Mouse (Mus musculus): ENCODE data around the gene Cpsf2. TPM values are rescaled to one million over a fixed set of nuclear protein-coding genes. Genes with fewer than 3 reads are reported as not detected.
"Not testable (repeated sequence)": the region's sequence is repeated elsewhere in the genome, so short reads cannot be mapped to it uniquely, and the experiment has no call there.

Cpsf2 gene
- 43.8 and 44.1 TPM in 2 replicates for polyA plus RNA-seq (2014; fragmentation: Nextera tagmentation; extraction: Ambion mirVana)

GRCm38 (mm10) chr12:101975601-101976571 is at the start of gene Cpsf2:
TSS of gene Cpsf2 (plus strand) at chr12:101975988.
- WGBS: under 1% methylated on average over 77 of the region's 77 CpGs
- H3K9me3 ChIP-seq (ENCODE audit: control insufficient read depth, low read length): no peaks in the 10 kb centered on the region
- ATAC-seq (ENCODE audit: insufficient read depth, low FRiP score, low TSS enrichment) (peak; percentile 97), DNase-seq (ENCODE audit: low spot score) (peak; percentile 89)
- peak within 1 kb of the TSS; percentile 84 for H3K4me3 ChIP-seq (ENCODE audit: low read depth, low read length)
- H3K27me3 ChIP-seq (ENCODE audit: control insufficient read depth, insufficient read depth, low read length): no peaks in the 10 kb centered on the region
- peak within 1 kb of the TSS; percentile 85 for H3K27ac ChIP-seq (ENCODE audit: low read depth, low read length)
- no peaks in the 10 kb centered on the region for H3K4me1 ChIP-seq (ENCODE audit: control insufficient read depth, insufficient read depth, low read length)
- H3K4me2 ChIP-seq (ENCODE audit: low read depth): peak within 1 kb of the TSS; percentile 66
- H3K9ac ChIP-seq (ENCODE audit: low read length): peak within 1 kb of the TSS; percentile 94
- H3K36me3 ChIP-seq (ENCODE audit: control insufficient read depth, insufficient read depth, low read length): no peaks in the 10 kb centered on the region

- no peaks in the 10 kb centered on the region for H3K9me3 ChIP-seq (ENCODE audit: control insufficient read depth, low read length)
- H3K4me3 ChIP-seq (ENCODE audit: low read depth, low read length): no peak overlapping the region
- no peak overlapping the region for H3K9ac ChIP-seq (ENCODE audit: low read length)
- H3K4me2 ChIP-seq (ENCODE audit: low read depth): no peak overlapping the region
- 80% methylated on average over 1 of the region's 1 CpGs for WGBS
- no peaks in the 10 kb centered on the region for H3K27me3 ChIP-seq (ENCODE audit: control insufficient read depth, insufficient read depth, low read length)
- no peaks in the 10 kb centered on the region for H3K4me1 ChIP-seq (ENCODE audit: control insufficient read depth, insufficient read depth, low read length)
- no peak overlapping the region for H3K27ac ChIP-seq (ENCODE audit: low read depth, low read length)
- ATAC-seq (ENCODE audit: insufficient read depth, low FRiP score, low TSS enrichment) (no peak), DNase-seq (ENCODE audit: low spot score) (no peak)
- H3K36me3 ChIP-seq (ENCODE audit: control insufficient read depth, insufficient read depth, low read length): peaks cover 8% of the 10 kb centered on the region
Measured at GRCm38 (mm10) chr12:101928423-101928822, 47.4 kb upstream of the Cpsf2 start.

- peaks cover 11% of the 10 kb centered on the region for H3K36me3 ChIP-seq (ENCODE audit: control insufficient read depth, insufficient read depth, low read length)
- H3K4me3 ChIP-seq (ENCODE audit: low read depth, low read length): no peak overlapping the region
- DNase-seq (ENCODE audit: low spot score) (no peak), ATAC-seq (ENCODE audit: insufficient read depth, low FRiP score, low TSS enrichment) (no peak)
- H3K27ac ChIP-seq (ENCODE audit: low read depth, low read length): no peak overlapping the region
- no peak overlapping the region for H3K4me2 ChIP-seq (ENCODE audit: low read depth)
- H3K9me3 ChIP-seq (ENCODE audit: control insufficient read depth, low read length): no peaks in the 10 kb centered on the region
- no peaks in the 10 kb centered on the region for H3K27me3 ChIP-seq (ENCODE audit: control insufficient read depth, insufficient read depth, low read length)
- WGBS: 97% methylated on average over 3 of the region's 3 CpGs
- no peak overlapping the region for H3K9ac ChIP-seq (ENCODE audit: low read length)
- H3K4me1 ChIP-seq (ENCODE audit: control insufficient read depth, insufficient read depth, low read length): no peaks in the 10 kb centered on the region
Measured at GRCm38 (mm10) chr12:101935223-101935622, 40.6 kb upstream of the Cpsf2 start.

GRCm38 (mm10) chr12:101937572-101937971 is 38.2 kb upstream of the Cpsf2 start:
- no peak for DNase-seq (ENCODE audit: low spot score)
- Histone ChIP-seq H3K27ac (ENCODE audit: low read depth, low read length) (no peak overlapping the region), H3K4me1 (ENCODE audit: control insufficient read depth, insufficient read depth, low read length) (no peaks in the 10 kb centered on the region), H3K4me2 (ENCODE audit: low read depth) (no peak overlapping the region), H3K9ac (ENCODE audit: low read length) (no peak overlapping the region), H3K27me3 (ENCODE audit: control insufficient read depth, insufficient read depth, low read length) (no peaks in the 10 kb centered on the region), H3K36me3 (ENCODE audit: control insufficient read depth, insufficient read depth, low read length) (peaks cover 14% of the 10 kb centered on the region), H3K9me3 (ENCODE audit: control insufficient read depth, low read length) (no peaks in the 10 kb centered on the region), H3K4me3 (ENCODE audit: low read depth, low read length) (no peak overlapping the region)
- 83% methylated on average over 7 of the region's 7 CpGs for WGBS
- no peak for ATAC-seq (ENCODE audit: insufficient read depth, low FRiP score, low TSS enrichment)

- H3K9ac ChIP-seq (ENCODE audit: low read length): no peak overlapping the region
- H3K27me3 ChIP-seq (ENCODE audit: control insufficient read depth, insufficient read depth, low read length): no peaks in the 10 kb centered on the region
- no peak overlapping the region for H3K4me2 ChIP-seq (ENCODE audit: low read depth)
- no peak for ATAC-seq (ENCODE audit: insufficient read depth, low FRiP score, low TSS enrichment)
- H3K4me3 ChIP-seq (ENCODE audit: low read depth, low read length): no peak overlapping the region
- no peaks in the 10 kb centered on the region for H3K4me1 ChIP-seq (ENCODE audit: control insufficient read depth, insufficient read depth, low read length)
- peaks cover 8% of the 10 kb centered on the region; the same call in 1 of the 2 replicates for H3K36me3 ChIP-seq (ENCODE audit: control insufficient read depth, insufficient read depth, low read length)
- 95% methylated on average over 8 of the region's 8 CpGs for WGBS
- no peaks in the 10 kb centered on the region for H3K9me3 ChIP-seq (ENCODE audit: control insufficient read depth, low read length)
- no peak for DNase-seq (ENCODE audit: low spot score)
- no peak overlapping the region for H3K27ac ChIP-seq (ENCODE audit: low read depth, low read length)
Measured at GRCm38 (mm10) chr12:101947986-101948385, 27.8 kb upstream of the Cpsf2 start.

- H3K9ac ChIP-seq (ENCODE audit: low read length): no peak overlapping the region
- no peaks in the 10 kb centered on the region for H3K27me3 ChIP-seq (ENCODE audit: control insufficient read depth, insufficient read depth, low read length)
- H3K9me3 ChIP-seq (ENCODE audit: control insufficient read depth, low read length): no peaks in the 10 kb centered on the region
- no peak overlapping the region for H3K4me3 ChIP-seq (ENCODE audit: low read depth, low read length)
- DNase-seq (ENCODE audit: low spot score) (no peak), ATAC-seq (ENCODE audit: insufficient read depth, low FRiP score, low TSS enrichment) (no peak)
- H3K4me1 ChIP-seq (ENCODE audit: control insufficient read depth, insufficient read depth, low read length): no peaks in the 10 kb centered on the region
- no peak overlapping the region for H3K27ac ChIP-seq (ENCODE audit: low read depth, low read length)
- peaks cover 8% of the 10 kb centered on the region; the same call in 1 of the 2 replicates for H3K36me3 ChIP-seq (ENCODE audit: control insufficient read depth, insufficient read depth, low read length)
- H3K4me2 ChIP-seq (ENCODE audit: low read depth): no peak overlapping the region
- 81% methylated on average over 4 of the region's 4 CpGs for WGBS
Measured at GRCm38 (mm10) chr12:101948801-101949200, 27.0 kb upstream of the Cpsf2 start.

- not testable (repeated sequence) for H3K9me3 ChIP-seq (ENCODE audit: control insufficient read depth, low read length); H3K4me3 ChIP-seq (ENCODE audit: low read depth, low read length); H3K4me1 ChIP-seq (ENCODE audit: control insufficient read depth, insufficient read depth, low read length); H3K36me3 ChIP-seq (ENCODE audit: control insufficient read depth, insufficient read depth, low read length); H3K4me2 ChIP-seq (ENCODE audit: low read depth); H3K27me3 ChIP-seq (ENCODE audit: control insufficient read depth, insufficient read depth, low read length); H3K27ac ChIP-seq (ENCODE audit: low read depth, low read length); DNase-seq (ENCODE audit: low spot score); H3K9ac ChIP-seq (ENCODE audit: low read length); ATAC-seq (ENCODE audit: insufficient read depth, low FRiP score, low TSS enrichment)
- WGBS: 95% methylated on average over 8 of the region's 8 CpGs
Measured at GRCm38 (mm10) chr12:101955821-101956220, 20.0 kb upstream of the Cpsf2 start.

GRCm38 (mm10) chr12:101957079-101957941 is 18.5 kb upstream of the Cpsf2 start:
- Histone ChIP-seq H3K36me3 (ENCODE audit: control insufficient read depth, insufficient read depth, low read length) (no peaks in the 10 kb centered on the region), H3K27me3 (ENCODE audit: control insufficient read depth, insufficient read depth, low read length) (no peaks in the 10 kb centered on the region), H3K4me3 (ENCODE audit: low read depth, low read length) (peak overlapping the region; percentile 89), H3K4me2 (ENCODE audit: low read depth) (peak overlapping the region; percentile 55), H3K9me3 (ENCODE audit: control insufficient read depth, low read length) (no peaks in the 10 kb centered on the region), H3K9ac (ENCODE audit: low read length) (peak overlapping the region; percentile 91), H3K27ac (ENCODE audit: low read depth, low read length) (no peak overlapping the region), H3K4me1 (ENCODE audit: control insufficient read depth, insufficient read depth, low read length) (no peaks in the 10 kb centered on the region)
- 14% methylated on average over 26 of the region's 26 CpGs for WGBS
- DNase-seq (ENCODE audit: low spot score): no peak
- peak; percentile 54 for ATAC-seq (ENCODE audit: insufficient read depth, low FRiP score, low TSS enrichment)
